Mouse (Mus musculus): ENCODE results near the gene Utrn.

DNA sequence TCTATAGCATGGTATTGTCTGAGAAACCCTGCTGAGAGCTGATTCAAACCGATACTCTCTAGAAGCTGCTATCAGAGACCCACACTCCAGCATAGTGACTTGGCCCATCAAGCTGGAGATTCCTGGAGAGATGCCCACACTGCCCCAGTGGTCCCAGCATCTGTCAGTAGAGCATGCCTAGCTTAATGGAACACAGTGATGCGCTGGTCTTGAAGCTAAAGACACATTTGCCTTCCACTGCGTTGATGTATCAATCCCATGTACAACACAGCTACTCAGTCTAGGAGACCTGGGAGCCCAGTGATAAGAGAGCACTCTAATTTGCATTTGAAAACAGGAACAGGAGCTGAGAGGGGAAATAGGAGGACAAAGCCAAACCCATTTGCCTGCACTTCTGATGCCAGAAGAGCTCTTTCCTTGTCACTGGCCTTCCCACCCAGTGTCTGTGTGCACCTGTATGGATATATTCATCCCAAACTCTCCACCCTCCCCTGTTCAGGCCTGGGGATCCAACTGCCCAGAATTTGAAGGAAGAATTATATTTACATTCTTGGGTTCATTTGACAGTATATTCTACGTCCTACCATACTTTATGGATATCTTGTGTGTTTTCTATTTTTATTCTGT lies 379.5 kb downstream of the Utrn start:
- TF ChIP-seq EP300 (IDR thresholded peaks at IDR 0.05; ENCODE audit: low read depth) = no peak
- no peak for TF ChIP-seq CTCF (IDR thresholded peaks at IDR 0.05; ENCODE audit: low read depth)
